Mouse (Mus musculus) spleen, adult 2 months (tissue): ENCODE measurements around the gene Styk1. TPM values are rescaled to one million over a fixed set of nuclear protein-coding genes. Genes with fewer than 3 reads are reported as not detected.

ENCODE experiments used
- DNase-seq, 2 experiments: peaks; one replicate each; pipeline versions ENCODE4 v3.0.0 to v3.0.0-alpha.2; 2012 to 2021; ENCODE audit warnings: low spot score in 2 of 2, low read depth in 1 of 2
- H3K27ac ChIP-seq: fragments of 200-500 bp; 2 replicates; pipeline ENCODE4 v1.5.1; 2012; ENCODE audit warnings: low read length, inconsistent platforms; ENCODE audit not compliant: insufficient read depth
- H3K27me3 ChIP-seq: fragments of 200-500 bp; 2 replicates; pipeline ENCODE4 v1.6.1; 2012; ENCODE audit warnings: mild to moderate bottlenecking, moderate library complexity, low read length, inconsistent platforms; ENCODE audit not compliant: control insufficient read depth, insufficient read depth
- H3K36me3 ChIP-seq: fragments of 200-500 bp; 2 replicates; pipeline ENCODE4 v1.6.1; 2012; ENCODE audit warnings: mild to moderate bottlenecking, low read length, inconsistent platforms; ENCODE audit not compliant: control insufficient read depth, insufficient read depth
- H3K4me1 ChIP-seq: fragments of 200-500 bp; 2 replicates; pipeline ENCODE4 v1.6.1; 2011; ENCODE audit warnings: inconsistent platforms; ENCODE audit not compliant: control insufficient read depth, insufficient read depth, insufficient read length
- H3K4me3 ChIP-seq: fragments of 200-500 bp; 2 replicates; pipeline ENCODE4 v1.5.1; 2011; ENCODE audit warnings: mild to moderate bottlenecking, inconsistent platforms; ENCODE audit not compliant: insufficient read depth, insufficient read length; ENCODE audit errors: extremely low read depth
- CTCF ChIP-seq: fragments of 200-500 bp; IDR thresholded peaks from 2 replicates; pipeline ENCODE4 v1.5.1; 2011; ENCODE audit warnings: mild to moderate bottlenecking, inconsistent platforms; ENCODE audit not compliant: insufficient read depth, insufficient read length, insufficient replicate concordance; ENCODE audit errors: extremely low read depth
- POLR2A ChIP-seq: fragments of 200-500 bp; IDR thresholded peaks from 2 replicates; pipeline ENCODE4 v1.6.1; 2011; ENCODE audit warnings: low read depth, low read length, inconsistent platforms
- WGBS: fragments of 180-500 bp; shearing (Covaris S2); methylation state at CpG from one replicate; pipeline ENCODE4 v1.1.7; 2018; 5-methylcytosine and 5-hydroxymethylcytosine counted together
- polyA plus RNA-seq: library from polyadenylated mRNA; depleted of rRNA; stranded (reverse); fragments of >200 nt; gene quantifications from 2 replicates; pipeline ENCODE4 v1.2.3, GENCODE M21; 2012

Gene Styk1
- polyA plus RNA-seq, 1 experiment, result 1.3 TPM

GRCm38 (mm10) chr6:131382984-131383337 is 29.6 kb upstream of the Styk1 start:
- TF ChIP-seq POLR2A, result no peak
- no peak for TF ChIP-seq CTCF
- H3K36me3 ChIP-seq, result peaks cover 7% of the 10 kb centered on the region; the same call in 1 of the 2 replicates
- no peaks in the 10 kb centered on the region for H3K27me3 ChIP-seq
- H3K4me3 ChIP-seq, result no peak overlapping the region
- 72% methylated on average over 3 of the region's 3 CpGs for WGBS
- no peak for DNase-seq
- peaks cover 5% of the 10 kb centered on the region; the same call in 1 of the 2 replicates for H3K4me1 ChIP-seq
- H3K27ac ChIP-seq, result no peak overlapping the region

- WGBS, result 83% methylated on average over 14 of the region's 14 CpGs
- H3K4me1 ChIP-seq, result peaks cover 5% of the 10 kb centered on the region; the same call in 1 of the 2 replicates
- TF ChIP-seq POLR2A, result no peak
- TF ChIP-seq CTCF, result no peak
- peaks cover 7% of the 10 kb centered on the region; the same call in 1 of the 2 replicates for H3K36me3 ChIP-seq
- no peak for DNase-seq
- no peak overlapping the region for H3K4me3 ChIP-seq
- H3K27ac ChIP-seq, result no peak overlapping the region
- no peaks in the 10 kb centered on the region for H3K27me3 ChIP-seq
These were observed 29.0 kb upstream of the Styk1 start for GRCm38 (mm10) chr6:131382232-131382983.

- TF ChIP-seq CTCF, result no peak
- TF ChIP-seq POLR2A, result no peak
- Histone ChIP-seq H3K4me1 (peaks cover 2% of the 10 kb centered on the region; the same call in 1 of the 2 replicates), H3K27ac (no peak overlapping the region), H3K36me3 (peaks cover 11% of the 10 kb centered on the region), H3K4me3 (no peak overlapping the region), H3K27me3 (no peaks in the 10 kb centered on the region)
- WGBS, result 91% methylated on average over 18 of the region's 18 CpGs
- DNase-seq, result no peak
These were observed 25.5 kb upstream of the Styk1 start for GRCm38 (mm10) chr6:131378858-131379428.

GRCm38 (mm10) chr6:131377378-131377777 is 24.0 kb upstream of the Styk1 start:
- TF ChIP-seq POLR2A (no peak), CTCF (no peak)
- no peak for DNase-seq
- H3K36me3 ChIP-seq, result peaks cover 11% of the 10 kb centered on the region
- whole genome bisulfite sequencing, result 98% methylated on average over 5 of the region's 5 CpGs
- no peaks in the 10 kb centered on the region for H3K4me1 ChIP-seq
- peak overlapping the region; percentile 5; the same call in 1 of the 2 replicates for H3K4me3 ChIP-seq
- no peaks in the 10 kb centered on the region for H3K27me3 ChIP-seq
- no peak overlapping the region for H3K27ac ChIP-seq

GRCm38 (mm10) chr6:131374594-131375340 is 21.4 kb upstream of the Styk1 start:
- Histone ChIP-seq H3K4me3 (no peak overlapping the region), H3K36me3 (peaks cover 10% of the 10 kb centered on the region), H3K27me3 (no peaks in the 10 kb centered on the region), H3K27ac (no peak overlapping the region), H3K4me1 (no peaks in the 10 kb centered on the region)
- no peak for TF ChIP-seq CTCF
- TF ChIP-seq POLR2A, result no peak
- DNase-seq, result no peak
- 88% methylated on average over 13 of the region's 13 CpGs for WGBS

GRCm38 (mm10) chr6:131373160-131373559 is 19.8 kb upstream of the Styk1 start:
- H3K4me3 ChIP-seq, result no peak overlapping the region
- H3K27ac ChIP-seq, result no peak overlapping the region
- 81% methylated on average over 5 of the region's 5 CpGs for WGBS
- no peaks in the 10 kb centered on the region for H3K4me1 ChIP-seq
- DNase-seq, result no peak
- no peaks in the 10 kb centered on the region for H3K27me3 ChIP-seq
- peaks cover 9% of the 10 kb centered on the region for H3K36me3 ChIP-seq
- TF ChIP-seq POLR2A, result no peak
